Mouse (Mus musculus): ENCODE results near the gene Syt3. TPM values are rescaled to one million over a fixed set of nuclear protein-coding genes. Genes with fewer than 3 reads are reported as not detected.

The Syt3 gene
- polyA plus RNA-seq, 1 experiment from 2014 or later = 0.40 TPM

GRCm38 (mm10) chr7:44442407-44442821 is 58.5 kb downstream of the Syt3 start:
- peak overlapping the region; percentile 42 for H3K4me2 ChIP-seq
- no peaks in the 10 kb centered on the region for H3K9me3 ChIP-seq (ENCODE audit: control insufficient read depth, low read length)
- ATAC-seq (replicated peaks; ENCODE audit: low FRiP score) (no peak), DNase-seq (ENCODE audit: low spot score) (no peak)
- peak overlapping the region; percentile 20; the same call in 1 of the 2 replicates for H3K4me3 ChIP-seq (ENCODE audit: low read depth, low read length)
- H3K9ac ChIP-seq (ENCODE audit: low read depth, low read length) = no peak overlapping the region
- H3K27me3 ChIP-seq (replicated peaks; ENCODE audit: control insufficient read depth, insufficient read depth, low read length) = peaks cover 89% of the 10 kb centered on the region
- no peaks in the 10 kb centered on the region for H3K36me3 ChIP-seq (ENCODE audit: control insufficient read depth, insufficient read depth, low read length)
- no peak overlapping the region for H3K27ac ChIP-seq (ENCODE audit: low read depth, low read length)
- H3K4me1 ChIP-seq (replicated peaks; ENCODE audit: control insufficient read depth, insufficient read depth, low read length) = no peaks in the 10 kb centered on the region
- WGBS = 5% methylated on average over 14 of the region's 14 CpGs

- Histone ChIP-seq H3K27ac (ENCODE audit: low read depth, low read length) (no peak overlapping the region), H3K36me3 (ENCODE audit: control insufficient read depth, insufficient read depth, low read length) (no peaks in the 10 kb centered on the region), H3K27me3 (replicated peaks; ENCODE audit: control insufficient read depth, insufficient read depth, low read length) (peaks cover 88% of the 10 kb centered on the region), H3K9me3 (ENCODE audit: control insufficient read depth, low read length) (no peaks in the 10 kb centered on the region), H3K9ac (ENCODE audit: low read depth, low read length) (no peak overlapping the region), H3K4me1 (replicated peaks; ENCODE audit: control insufficient read depth, insufficient read depth, low read length) (no peaks in the 10 kb centered on the region), H3K4me2 (peak overlapping the region; percentile 29), H3K4me3 (ENCODE audit: low read depth, low read length) (0 out of 2 replicates have a peak overlapping the region, but pooled peaks have one; percentile 12)
- no peak for ATAC-seq (replicated peaks; ENCODE audit: low FRiP score)
- DNase-seq (ENCODE audit: low spot score) = no peak
- WGBS = 11% methylated on average over 20 of the region's 20 CpGs
Measured at GRCm38 (mm10) chr7:44443268-44444173, 59.6 kb downstream of the Syt3 start.

GRCm38 (mm10) chr7:44444886-44445527 is 61.1 kb downstream of the Syt3 start:
- H3K9me3 ChIP-seq (ENCODE audit: control insufficient read depth, low read length) = no peaks in the 10 kb centered on the region
- H3K9ac ChIP-seq (ENCODE audit: low read depth, low read length) = no peak overlapping the region
- H3K4me3 ChIP-seq (ENCODE audit: low read depth, low read length) = no peak overlapping the region
- H3K4me1 ChIP-seq (replicated peaks; ENCODE audit: control insufficient read depth, insufficient read depth, low read length) = no peaks in the 10 kb centered on the region
- H3K27ac ChIP-seq (ENCODE audit: low read depth, low read length) = no peak overlapping the region
- DNase-seq (ENCODE audit: low spot score) = no peak
- H3K27me3 ChIP-seq (replicated peaks; ENCODE audit: control insufficient read depth, insufficient read depth, low read length) = peaks cover 82% of the 10 kb centered on the region
- no peaks in the 10 kb centered on the region for H3K36me3 ChIP-seq (ENCODE audit: control insufficient read depth, insufficient read depth, low read length)
- 11% methylated on average over 29 of the region's 29 CpGs for WGBS
- H3K4me2 ChIP-seq = no peak overlapping the region
- ATAC-seq (replicated peaks; ENCODE audit: low FRiP score) = no peak

- no peak overlapping the region for H3K4me2 ChIP-seq
- no peak overlapping the region for H3K27ac ChIP-seq (ENCODE audit: low read depth, low read length)
- no peak overlapping the region for H3K4me3 ChIP-seq (ENCODE audit: low read depth, low read length)
- peaks cover 77% of the 10 kb centered on the region for H3K27me3 ChIP-seq (replicated peaks; ENCODE audit: control insufficient read depth, insufficient read depth, low read length)
- H3K9me3 ChIP-seq (ENCODE audit: control insufficient read depth, low read length) = no peaks in the 10 kb centered on the region
- H3K36me3 ChIP-seq (ENCODE audit: control insufficient read depth, insufficient read depth, low read length) = no peaks in the 10 kb centered on the region
- DNase-seq (ENCODE audit: low spot score) (no peak), ATAC-seq (replicated peaks; ENCODE audit: low FRiP score) (no peak)
- H3K9ac ChIP-seq (ENCODE audit: low read depth, low read length) = no peak overlapping the region
- 10% methylated on average over 7 of the region's 7 CpGs for WGBS
- H3K4me1 ChIP-seq (replicated peaks; ENCODE audit: control insufficient read depth, insufficient read depth, low read length) = no peaks in the 10 kb centered on the region
Measured at GRCm38 (mm10) chr7:44445528-44445923, 61.6 kb downstream of the Syt3 start.

- no peaks in the 10 kb centered on the region for H3K4me1 ChIP-seq (replicated peaks; ENCODE audit: control insufficient read depth, insufficient read depth, low read length)
- no peaks in the 10 kb centered on the region for H3K9me3 ChIP-seq (ENCODE audit: control insufficient read depth, low read length)
- ATAC-seq (replicated peaks; ENCODE audit: low FRiP score) (no peak), DNase-seq (ENCODE audit: low spot score) (no peak)
- H3K27ac ChIP-seq (ENCODE audit: low read depth, low read length) = no peak overlapping the region
- peaks cover 70% of the 10 kb centered on the region for H3K27me3 ChIP-seq (replicated peaks; ENCODE audit: control insufficient read depth, insufficient read depth, low read length)
- WGBS = 44% methylated on average over 12 of the region's 12 CpGs
- no peaks in the 10 kb centered on the region for H3K36me3 ChIP-seq (ENCODE audit: control insufficient read depth, insufficient read depth, low read length)
- no peak overlapping the region for H3K9ac ChIP-seq (ENCODE audit: low read depth, low read length)
- no peak overlapping the region for H3K4me3 ChIP-seq (ENCODE audit: low read depth, low read length)
- no peak overlapping the region for H3K4me2 ChIP-seq
Measured at GRCm38 (mm10) chr7:44446070-44446855, 62.4 kb downstream of the Syt3 start.

Other genes with a start within 250 kb of the Syt3 start
- not detected in 2 replicates for gene Klk1b16, start 247.3 kb upstream of the Syt3 start, polyA plus RNA-seq (2014; fragmentation: Nextera tagmentation; extraction: Ambion mirVana)
- gene Klk1b24, start 195.9 kb upstream of the Syt3 start, polyA plus RNA-seq (2014; fragmentation: Nextera tagmentation; extraction: Ambion mirVana) = not detected in 2 replicates
- gene Klk1b3, start 185.9 kb upstream of the Syt3 start, polyA plus RNA-seq (2014; fragmentation: Nextera tagmentation; extraction: Ambion mirVana) = not detected in 2 replicates
- gene Klk1b4, start 176.7 kb upstream of the Syt3 start, polyA plus RNA-seq (2014; fragmentation: Nextera tagmentation; extraction: Ambion mirVana) = not detected in 2 replicates
- not detected in 2 replicates for gene Klk1b5, start 168.2 kb upstream of the Syt3 start, polyA plus RNA-seq (2014; fragmentation: Nextera tagmentation; extraction: Ambion mirVana)
- gene Klk1, start 158.7 kb upstream of the Syt3 start, polyA plus RNA-seq (2014; fragmentation: Nextera tagmentation; extraction: Ambion mirVana) = not detected in 2 replicates
- not detected in 2 replicates for gene Gm36864, start 147.9 kb upstream of the Syt3 start, polyA plus RNA-seq (2014; fragmentation: Nextera tagmentation; extraction: Ambion mirVana)
- 1.5 and 2.0 TPM in 2 replicates for gene 1700028J19Rik, start 137.4 kb upstream of the Syt3 start, polyA plus RNA-seq (2014; fragmentation: Nextera tagmentation; extraction: Ambion mirVana)
- 109 and 117 TPM in 2 replicates for gene 2410002F23Rik, start 137.4 kb upstream of the Syt3 start, polyA plus RNA-seq (2014; fragmentation: Nextera tagmentation; extraction: Ambion mirVana)
- not detected in 2 replicates for gene Acp4, start 126.7 kb upstream of the Syt3 start, polyA plus RNA-seq (2014; fragmentation: Nextera tagmentation; extraction: Ambion mirVana)
- gene Gm15517, start 122.7 kb upstream of the Syt3 start, polyA plus RNA-seq (2014; fragmentation: Nextera tagmentation; extraction: Ambion mirVana) = not detected in 2 replicates
- gene Clec11a, start 77.2 kb upstream of the Syt3 start, polyA plus RNA-seq (2014; fragmentation: Nextera tagmentation; extraction: Ambion mirVana) = 0.90 and 1.1 TPM in 2 replicates
- gene Shank1, start 73.8 kb upstream of the Syt3 start, polyA plus RNA-seq (2014; fragmentation: Nextera tagmentation; extraction: Ambion mirVana) = 0.62 and 0.69 TPM in 2 replicates
- gene 1700008O03Rik, start 1.7 kb downstream of the Syt3 start, polyA plus RNA-seq (2014; fragmentation: Nextera tagmentation; extraction: Ambion mirVana) = 0.83 and 0.93 TPM in 2 replicates
- 0.25 and 0.52 TPM in 2 replicates for gene Lrrc4b, start 44.9 kb downstream of the Syt3 start, polyA plus RNA-seq (2014; fragmentation: Nextera tagmentation; extraction: Ambion mirVana)
- 5.6 and 6.4 TPM in 2 replicates for gene Aspdh, start 81.3 kb downstream of the Syt3 start, polyA plus RNA-seq (2014; fragmentation: Nextera tagmentation; extraction: Ambion mirVana)
- 145 and 146 TPM in 2 replicates for gene Josd2, start 83.9 kb downstream of the Syt3 start, polyA plus RNA-seq (2014; fragmentation: Nextera tagmentation; extraction: Ambion mirVana)
- 72.8 and 75.2 TPM in 2 replicates for gene Emc10, start 112.4 kb downstream of the Syt3 start, polyA plus RNA-seq (2014; fragmentation: Nextera tagmentation; extraction: Ambion mirVana)
- 4.7 and 5.9 TPM in 2 replicates for gene Fam71e1, start 112.5 kb downstream of the Syt3 start, polyA plus RNA-seq (2014; fragmentation: Nextera tagmentation; extraction: Ambion mirVana)
- gene Mybpc2, start 140.6 kb downstream of the Syt3 start, polyA plus RNA-seq (2014; fragmentation: Nextera tagmentation; extraction: Ambion mirVana) = not detected in 2 replicates
- gene Spib, start 148.0 kb downstream of the Syt3 start, polyA plus RNA-seq (2014; fragmentation: Nextera tagmentation; extraction: Ambion mirVana) = 0.05 TPM in 1 of 2 replicates, not detected in the other
- gene Pold1, start 164.7 kb downstream of the Syt3 start, polyA plus RNA-seq (2014; fragmentation: Nextera tagmentation; extraction: Ambion mirVana) = 119 and 128 TPM in 2 replicates
- gene Nr1h2, start 169.8 kb downstream of the Syt3 start, polyA plus RNA-seq (2014; fragmentation: Nextera tagmentation; extraction: Ambion mirVana) = 65.6 and 69.2 TPM in 2 replicates
- gene Napsa, start 188.3 kb downstream of the Syt3 start, polyA plus RNA-seq (2014; fragmentation: Nextera tagmentation; extraction: Ambion mirVana) = 1.4 and 2.1 TPM in 2 replicates
- 0.22 and 0.23 TPM in 2 replicates for gene Kcnc3, start 206.6 kb downstream of the Syt3 start, polyA plus RNA-seq (2014; fragmentation: Nextera tagmentation; extraction: Ambion mirVana)